Mouse (Mus musculus): ENCODE data around the gene Dnm3.

GRCm38 (mm10) chr1:162160718-162161117 is 317.1 kb downstream of the Dnm3 start:
- TF ChIP-seq CTCF (conservative IDR thresholded peaks at IDR 0.05; ENCODE audit: insufficient read depth, insufficient read length, low read depth, low read length) (no peak), POLR2A (IDR thresholded peaks at IDR 0.05; ENCODE audit: low read depth, low read length) (no peak)

Measured in kidney, adult 2 months (tissue).